Mouse (Mus musculus) heart, embryonic 16.5 days (tissue): Measurements from ENCODE around the gene Tmem163. TPM values are rescaled to one million over a fixed set of nuclear protein-coding genes. Genes with fewer than 3 reads are reported as not detected.

Experiments
- ATAC-seq: fragments of 200-750 bp; cut with Nextera tagmentation; replicated peaks from 2 replicates; pipeline ENCODE4 v1.8.0; 2017; ENCODE audit warnings: moderate number of reproducible peaks; ENCODE audit not compliant: insufficient read depth, low FRiP score; ENCODE audit errors: extremely low read depth
- H3K27ac ChIP-seq: fragments of 300-500 bp; sonication (generic); 2 replicates; pipeline ENCODE4 v1.5.1; 2014; ENCODE audit warnings: mild to moderate bottlenecking, low read length, control low read depth, moderate library complexity
- H3K27me3 ChIP-seq: fragments of 300-500 bp; sonication (generic); 2 replicates; pipeline ENCODE4 v1.6.1; 2014; ENCODE audit warnings: low read length, mixed read lengths; ENCODE audit not compliant: control insufficient read depth, insufficient read depth
- H3K36me3 ChIP-seq: fragments of 300-500 bp; sonication (generic); 2 replicates; pipeline ENCODE4 v1.6.1; 2014; ENCODE audit not compliant: control insufficient read depth, insufficient read depth
- H3K4me1 ChIP-seq: fragments of 300-500 bp; sonication (generic); 2 replicates; pipeline ENCODE4 v1.6.1; 2014; ENCODE audit warnings: low read length, mixed read lengths; ENCODE audit not compliant: control insufficient read depth, insufficient read depth
- H3K4me2 ChIP-seq: fragments of 300-500 bp; sonication (generic); 2 replicates; pipeline ENCODE4 v1.6.1; 2014; ENCODE audit warnings: low read depth, mild to moderate bottlenecking, control low read depth, low read length
- H3K4me3 ChIP-seq: fragments of 300-500 bp; sonication (generic); 2 replicates; pipeline ENCODE4 v1.5.1; 2014; ENCODE audit warnings: mild to moderate bottlenecking, control low read depth, low read length
- H3K9ac ChIP-seq: fragments of 300-500 bp; sonication (generic); 2 replicates; pipeline ENCODE4 v1.6.1; 2014; ENCODE audit warnings: low read length, control low read depth
- H3K9me3 ChIP-seq: fragments of 300-500 bp; sonication (generic); replicated peaks from 2 replicates; pipeline ENCODE4 v1.6.1; 2016; ENCODE audit warnings: low read length; ENCODE audit not compliant: control insufficient read depth
- WGBS: fragments of 180-500 bp; shearing (Covaris S2); extraction: QIAGEN DNeasy Blood & Tissue Kit; methylation state at CpG from one replicate; pipeline ENCODE4 v1.1.7; 2014; 5-methylcytosine and 5-hydroxymethylcytosine counted together
- polyA plus RNA-seq: library from polyadenylated mRNA; unstranded; fragments of >200 nt; fragmentation: Nextera tagmentation; extraction: Ambion mirVana; gene quantifications from 2 replicates; pipeline ENCODE4 v1.2.1, GENCODE M21; 2015

Tmem163 gene
- polyA plus RNA-seq, 1 experiment from 2014 or later, result 17.7 TPM

- Histone ChIP-seq H3K4me3 (no peak overlapping the region), H3K9ac (no peak overlapping the region), H3K27me3 (no peaks in the 10 kb centered on the region), H3K4me1 (peaks cover 8% of the 10 kb centered on the region; the same call in 1 of the 2 replicates), H3K27ac (no peak overlapping the region), H3K4me2 (no peak overlapping the region), H3K9me3 (no peaks in the 10 kb centered on the region), H3K36me3 (no peaks in the 10 kb centered on the region)
- no peak for ATAC-seq
- 85% methylated on average over 1 of the region's 1 CpGs for WGBS
These were observed 93.2 kb downstream of the Tmem163 start for GRCm38 (mm10) chr1:127586156-127586555.

- no peaks in the 10 kb centered on the region for H3K27me3 ChIP-seq
- H3K9me3 ChIP-seq, result no peaks in the 10 kb centered on the region
- H3K4me2 ChIP-seq, result no peak overlapping the region
- no peak overlapping the region for H3K4me3 ChIP-seq
- peaks cover 4% of the 10 kb centered on the region for H3K4me1 ChIP-seq
- no peak overlapping the region for H3K27ac ChIP-seq
- no peak for ATAC-seq
- H3K9ac ChIP-seq, result no peak overlapping the region
- WGBS, result 73% methylated on average over 5 of the region's 5 CpGs
- H3K36me3 ChIP-seq, result no peaks in the 10 kb centered on the region
These were observed 101.4 kb downstream of the Tmem163 start for GRCm38 (mm10) chr1:127577981-127578380.

- H3K27me3 ChIP-seq, result no peaks in the 10 kb centered on the region
- no peak overlapping the region for H3K27ac ChIP-seq
- no peak overlapping the region for H3K4me3 ChIP-seq
- peaks cover 4% of the 10 kb centered on the region for H3K4me1 ChIP-seq
- H3K4me2 ChIP-seq, result no peak overlapping the region
- no peak overlapping the region for H3K9ac ChIP-seq
- H3K36me3 ChIP-seq, result no peaks in the 10 kb centered on the region
- WGBS, result 84% methylated on average over 7 of the region's 7 CpGs
- ATAC-seq, result no peak
- H3K9me3 ChIP-seq, result no peaks in the 10 kb centered on the region
These were observed 102.3 kb downstream of the Tmem163 start for GRCm38 (mm10) chr1:127577083-127577482.

GRCm38 (mm10) chr1:127576563-127576962 is 102.8 kb downstream of the Tmem163 start:
- Histone ChIP-seq H3K4me2 (no peak overlapping the region), H3K27ac (no peak overlapping the region), H3K9me3 (no peaks in the 10 kb centered on the region), H3K36me3 (no peaks in the 10 kb centered on the region), H3K4me3 (no peak overlapping the region), H3K27me3 (no peaks in the 10 kb centered on the region), H3K4me1 (peaks cover 4% of the 10 kb centered on the region), H3K9ac (no peak overlapping the region)
- 52% methylated on average over 8 of the region's 8 CpGs for WGBS
- ATAC-seq, result no peak

- H3K27ac ChIP-seq, result no peak overlapping the region
- peaks cover 4% of the 10 kb centered on the region for H3K4me1 ChIP-seq
- WGBS, result 55% methylated on average over 3 of the region's 3 CpGs
- H3K27me3 ChIP-seq, result no peaks in the 10 kb centered on the region
- ATAC-seq, result no peak
- no peak overlapping the region for H3K4me3 ChIP-seq
- no peak overlapping the region for H3K4me2 ChIP-seq
- no peak overlapping the region for H3K9ac ChIP-seq
- no peaks in the 10 kb centered on the region for H3K36me3 ChIP-seq
- H3K9me3 ChIP-seq, result no peaks in the 10 kb centered on the region
These were observed 103.2 kb downstream of the Tmem163 start for GRCm38 (mm10) chr1:127576143-127576542.

- no peak for ATAC-seq
- H3K27me3 ChIP-seq, result no peaks in the 10 kb centered on the region
- H3K4me1 ChIP-seq, result peaks cover 4% of the 10 kb centered on the region
- no peaks in the 10 kb centered on the region for H3K36me3 ChIP-seq
- H3K4me3 ChIP-seq, result no peak overlapping the region
- H3K9ac ChIP-seq, result no peak overlapping the region
- WGBS, result 33% methylated on average over 4 of the region's 4 CpGs
- no peak overlapping the region for H3K4me2 ChIP-seq
- H3K27ac ChIP-seq, result no peak overlapping the region
- H3K9me3 ChIP-seq, result no peaks in the 10 kb centered on the region
These were observed 103.7 kb downstream of the Tmem163 start for GRCm38 (mm10) chr1:127575692-127576091.

GRCm38 (mm10) chr1:127573186-127573585 is 106.2 kb downstream of the Tmem163 start:
- Histone ChIP-seq H3K4me1 (peaks cover 4% of the 10 kb centered on the region), H3K4me3 (no peak overlapping the region), H3K4me2 (no peak overlapping the region), H3K9me3 (no peaks in the 10 kb centered on the region; the same call in 1 of the 2 replicates), H3K9ac (no peak overlapping the region), H3K36me3 (no peaks in the 10 kb centered on the region), H3K27me3 (no peaks in the 10 kb centered on the region), H3K27ac (no peak overlapping the region)
- ATAC-seq, result no peak
- WGBS, result 91% methylated on average over 3 of the region's 3 CpGs

GRCm38 (mm10) chr1:127568641-127569040 is 110.7 kb downstream of the Tmem163 start:
- ATAC-seq, result no peak
- Histone ChIP-seq H3K27ac (no peak overlapping the region), H3K4me2 (no peak overlapping the region), H3K27me3 (no peaks in the 10 kb centered on the region), H3K9ac (no peak overlapping the region), H3K36me3 (no peaks in the 10 kb centered on the region), H3K4me1 (no peaks in the 10 kb centered on the region), H3K4me3 (no peak overlapping the region), H3K9me3 (no peaks in the 10 kb centered on the region; the same call in 1 of the 2 replicates)
- WGBS, result 69% methylated on average over 3 of the region's 3 CpGs

- H3K4me2 ChIP-seq, result no peak overlapping the region
- H3K27me3 ChIP-seq, result no peaks in the 10 kb centered on the region
- no peak overlapping the region for H3K4me3 ChIP-seq
- no peaks in the 10 kb centered on the region for H3K36me3 ChIP-seq
- H3K9ac ChIP-seq, result no peak overlapping the region
- WGBS, result 65% methylated on average over 2 of the region's 2 CpGs
- no peak overlapping the region for H3K27ac ChIP-seq
- no peak for ATAC-seq
- H3K4me1 ChIP-seq, result no peaks in the 10 kb centered on the region
- no peaks in the 10 kb centered on the region for H3K9me3 ChIP-seq
These were observed 122.9 kb downstream of the Tmem163 start for GRCm38 (mm10) chr1:127556486-127556845.
